Mouse (Mus musculus): Measurements from ENCODE around the gene Rchy1. TPM values are rescaled to one million over a fixed set of nuclear protein-coding genes. Genes with fewer than 3 reads are reported as not detected.

Rchy1 gene
- polyA plus RNA-seq, 1 experiment from 2014 or later, result 45.4 TPM

GRCm38 (mm10) chr5:91974002-91974401, 11.1 kb upstream of the Rchy1 start:
- 89% methylated on average over 7 of the region's 7 CpGs for WGBS (ENCODE audit: insufficient replicate concordance)

GRCm38 (mm10) chr5:91972046-91972445, 9.2 kb upstream of the Rchy1 start:
- Histone ChIP-seq H3K4me3 (ENCODE audit: low read depth, low read length) (no peak overlapping the region), H3K4me2 (no peak overlapping the region), H3K4me1 (ENCODE audit: control insufficient read depth, insufficient read depth, low read length) (no peaks in the 10 kb centered on the region), H3K36me3 (ENCODE audit: control insufficient read depth, insufficient read depth, low read length) (no peaks in the 10 kb centered on the region), H3K9me3 (replicated peaks; ENCODE audit: control insufficient read depth, low read length) (no peaks in the 10 kb centered on the region), H3K27me3 (ENCODE audit: control insufficient read depth, insufficient read depth, low read length) (no peaks in the 10 kb centered on the region), H3K27ac (ENCODE audit: low read depth, low read length) (no peak overlapping the region), H3K9ac (ENCODE audit: low read depth, low read length) (no peak overlapping the region)
- ATAC-seq (replicated peaks; ENCODE audit: insufficient number of reproducible peaks, low FRiP score, low TSS enrichment), result no peak
- 81% methylated on average over 3 of the region's 3 CpGs for WGBS (ENCODE audit: insufficient replicate concordance)

More at GRCm38 (mm10) chr5:91974002-91974401, 11.1 kb upstream of the Rchy1 start:
- no peak overlapping the region for H3K4me3 ChIP-seq (ENCODE audit: low read depth, low read length)
- no peaks in the 10 kb centered on the region for H3K9me3 ChIP-seq (replicated peaks; ENCODE audit: control insufficient read depth, low read length)
- no peaks in the 10 kb centered on the region for H3K27me3 ChIP-seq (ENCODE audit: control insufficient read depth, insufficient read depth, low read length)
- no peak overlapping the region for H3K27ac ChIP-seq (ENCODE audit: low read depth, low read length)
- no peak overlapping the region for H3K9ac ChIP-seq (ENCODE audit: low read depth, low read length)
- no peak overlapping the region for H3K4me2 ChIP-seq
- H3K36me3 ChIP-seq (ENCODE audit: control insufficient read depth, insufficient read depth, low read length), result no peaks in the 10 kb centered on the region
- no peaks in the 10 kb centered on the region for H3K4me1 ChIP-seq (ENCODE audit: control insufficient read depth, insufficient read depth, low read length)
- no peak for ATAC-seq (replicated peaks; ENCODE audit: insufficient number of reproducible peaks, low FRiP score, low TSS enrichment)

- H3K9ac ChIP-seq (ENCODE audit: low read depth, low read length), result peak overlapping the region; percentile 89
- H3K4me3 ChIP-seq (ENCODE audit: low read depth, low read length), result peak overlapping the region; percentile 84
- peaks cover 2% of the 10 kb centered on the region; the same call in 1 of the 2 replicates for H3K36me3 ChIP-seq (ENCODE audit: control insufficient read depth, insufficient read depth, low read length)
- WGBS (ENCODE audit: insufficient replicate concordance), result under 1% methylated on average over 14 of the region's 14 CpGs
- no peaks in the 10 kb centered on the region for H3K9me3 ChIP-seq (replicated peaks; ENCODE audit: control insufficient read depth, low read length)
- no peak for ATAC-seq (replicated peaks; ENCODE audit: insufficient number of reproducible peaks, low FRiP score, low TSS enrichment)
- peak overlapping the region; percentile 98 for H3K27ac ChIP-seq (ENCODE audit: low read depth, low read length)
- H3K4me1 ChIP-seq (ENCODE audit: control insufficient read depth, insufficient read depth, low read length), result peaks cover 16% of the 10 kb centered on the region
- H3K4me2 ChIP-seq, result peak overlapping the region; percentile 79
- H3K27me3 ChIP-seq (ENCODE audit: control insufficient read depth, insufficient read depth, low read length), result no peaks in the 10 kb centered on the region
These were observed 619 bp downstream of the Rchy1 start for GRCm38 (mm10) chr5:91962259-91962638.

- Histone ChIP-seq H3K4me2 (peak overlapping the region; percentile 79), H3K27ac (ENCODE audit: low read depth, low read length) (peak overlapping the region; percentile 98; the same call in 1 of the 2 replicates), H3K27me3 (ENCODE audit: control insufficient read depth, insufficient read depth, low read length) (no peaks in the 10 kb centered on the region), H3K4me1 (ENCODE audit: control insufficient read depth, insufficient read depth, low read length) (peaks cover 16% of the 10 kb centered on the region), H3K9ac (ENCODE audit: low read depth, low read length) (peak overlapping the region; percentile 89), H3K36me3 (ENCODE audit: control insufficient read depth, insufficient read depth, low read length) (peaks cover 7% of the 10 kb centered on the region; the same call in 1 of the 2 replicates), H3K9me3 (replicated peaks; ENCODE audit: control insufficient read depth, low read length) (no peaks in the 10 kb centered on the region), H3K4me3 (ENCODE audit: low read depth, low read length) (peak overlapping the region; percentile 84)
- no peak for ATAC-seq (replicated peaks; ENCODE audit: insufficient number of reproducible peaks, low FRiP score, low TSS enrichment)
- 70% methylated on average over 1 of the region's 1 CpGs for WGBS (ENCODE audit: insufficient replicate concordance)
These were observed 1.5 kb downstream of the Rchy1 start for GRCm38 (mm10) chr5:91961370-91961769.

- Histone ChIP-seq H3K9ac (ENCODE audit: low read depth, low read length) (peak overlapping the region; percentile 49), H3K27ac (ENCODE audit: low read depth, low read length) (peak overlapping the region; percentile 57), H3K4me2 (peak overlapping the region; percentile 79), H3K36me3 (ENCODE audit: control insufficient read depth, insufficient read depth, low read length) (peaks cover 7% of the 10 kb centered on the region; the same call in 1 of the 2 replicates), H3K27me3 (ENCODE audit: control insufficient read depth, insufficient read depth, low read length) (no peaks in the 10 kb centered on the region), H3K9me3 (replicated peaks; ENCODE audit: control insufficient read depth, low read length) (no peaks in the 10 kb centered on the region), H3K4me3 (ENCODE audit: low read depth, low read length) (peak overlapping the region; percentile 84), H3K4me1 (ENCODE audit: control insufficient read depth, insufficient read depth, low read length) (peaks cover 16% of the 10 kb centered on the region)
- ATAC-seq (replicated peaks; ENCODE audit: insufficient number of reproducible peaks, low FRiP score, low TSS enrichment), result no peak
- 45% methylated on average over 3 of the region's 3 CpGs for whole genome bisulfite sequencing (ENCODE audit: insufficient replicate concordance)
These were observed 2.1 kb downstream of the Rchy1 start for GRCm38 (mm10) chr5:91960606-91961254.

- 84% methylated on average over 1 of the region's 1 CpGs for whole genome bisulfite sequencing (ENCODE audit: insufficient replicate concordance)
- Histone ChIP-seq H3K36me3 (ENCODE audit: control insufficient read depth, insufficient read depth, low read length) (peaks cover 7% of the 10 kb centered on the region; the same call in 1 of the 2 replicates), H3K27me3 (ENCODE audit: control insufficient read depth, insufficient read depth, low read length) (no peaks in the 10 kb centered on the region), H3K9me3 (replicated peaks; ENCODE audit: control insufficient read depth, low read length) (no peaks in the 10 kb centered on the region), H3K4me2 (peak overlapping the region; percentile 79), H3K4me1 (ENCODE audit: control insufficient read depth, insufficient read depth, low read length) (peaks cover 16% of the 10 kb centered on the region), H3K9ac (ENCODE audit: low read depth, low read length) (no peak overlapping the region), H3K27ac (ENCODE audit: low read depth, low read length) (peak overlapping the region; percentile 57; the same call in 1 of the 2 replicates), H3K4me3 (ENCODE audit: low read depth, low read length) (no peak overlapping the region; the same call in 1 of the 2 replicates)
- ATAC-seq (replicated peaks; ENCODE audit: insufficient number of reproducible peaks, low FRiP score, low TSS enrichment), result no peak
These were observed 2.9 kb downstream of the Rchy1 start for GRCm38 (mm10) chr5:91959986-91960385.

- no peak overlapping the region for H3K4me2 ChIP-seq
- ATAC-seq (replicated peaks; ENCODE audit: insufficient number of reproducible peaks, low FRiP score, low TSS enrichment), result no peak
- peaks cover 7% of the 10 kb centered on the region; the same call in 1 of the 2 replicates for H3K36me3 ChIP-seq (ENCODE audit: control insufficient read depth, insufficient read depth, low read length)
- H3K9ac ChIP-seq (ENCODE audit: low read depth, low read length), result no peak overlapping the region
- H3K27ac ChIP-seq (ENCODE audit: low read depth, low read length), result no peak overlapping the region
- H3K4me1 ChIP-seq (ENCODE audit: control insufficient read depth, insufficient read depth, low read length), result peaks cover 16% of the 10 kb centered on the region
- no peaks in the 10 kb centered on the region for H3K27me3 ChIP-seq (ENCODE audit: control insufficient read depth, insufficient read depth, low read length)
- 81% methylated on average over 1 of the region's 1 CpGs for WGBS (ENCODE audit: insufficient replicate concordance)
- no peak overlapping the region for H3K4me3 ChIP-seq (ENCODE audit: low read depth, low read length)
- no peaks in the 10 kb centered on the region for H3K9me3 ChIP-seq (replicated peaks; ENCODE audit: control insufficient read depth, low read length)
These were observed 3.8 kb downstream of the Rchy1 start for GRCm38 (mm10) chr5:91959096-91959495.

- ATAC-seq (replicated peaks; ENCODE audit: insufficient number of reproducible peaks, low FRiP score, low TSS enrichment), result no peak
- Histone ChIP-seq H3K9me3 (replicated peaks; ENCODE audit: control insufficient read depth, low read length) (no peaks in the 10 kb centered on the region), H3K27me3 (ENCODE audit: control insufficient read depth, insufficient read depth, low read length) (no peaks in the 10 kb centered on the region), H3K27ac (ENCODE audit: low read depth, low read length) (no peak overlapping the region), H3K4me3 (ENCODE audit: low read depth, low read length) (no peak overlapping the region), H3K36me3 (ENCODE audit: control insufficient read depth, insufficient read depth, low read length) (peaks cover 10% of the 10 kb centered on the region; the same call in 1 of the 2 replicates), H3K9ac (ENCODE audit: low read depth, low read length) (no peak overlapping the region), H3K4me1 (ENCODE audit: control insufficient read depth, insufficient read depth, low read length) (peaks cover 16% of the 10 kb centered on the region), H3K4me2 (no peak overlapping the region)
- 85% methylated on average over 3 of the region's 3 CpGs for WGBS (ENCODE audit: insufficient replicate concordance)
These were observed 5.7 kb downstream of the Rchy1 start for GRCm38 (mm10) chr5:91956991-91957760.

Data from heart, embryonic 11.5 days (tissue).